Mouse (Mus musculus) kidney, postnatal 0 days (tissue): ENCODE results near the gene Zfp809. TPM values are rescaled to one million over a fixed set of nuclear protein-coding genes. Genes with fewer than 3 reads are reported as not detected.

Experiments
- ATAC-seq: fragments of 200-750 bp; cut with Nextera tagmentation; replicated peaks from 2 replicates; pipeline ENCODE4 v1.8.0; 2017; ENCODE audit warnings: low read depth, moderate number of reproducible peaks, moderate TSS enrichment, moderate library complexity; ENCODE audit not compliant: low FRiP score
- DNase-seq: peaks from one replicate; pipeline ENCODE4 v3.0.0-alpha.2; 2016; ENCODE audit warnings: low spot score
- H3K27ac ChIP-seq: fragments of 300-500 bp; sonication (generic); 2 replicates; pipeline ENCODE4 v1.5.1; 2014; ENCODE audit warnings: mild to moderate bottlenecking
- H3K27me3 ChIP-seq: fragments of 300-500 bp; sonication (generic); 2 replicates; pipeline ENCODE4 v1.6.1; 2014; ENCODE audit warnings: low read length, mixed read lengths; ENCODE audit not compliant: insufficient read depth
- H3K36me3 ChIP-seq: fragments of 300-500 bp; sonication (generic); 2 replicates; pipeline ENCODE4 v1.6.1; 2014; ENCODE audit warnings: low read length, mixed read lengths; ENCODE audit not compliant: insufficient read depth
- H3K4me1 ChIP-seq: fragments of 300-500 bp; sonication (generic); replicated peaks from 2 replicates; pipeline ENCODE4 v1.6.1; 2014; ENCODE audit warnings: antibody characterized with exemption, low read length, mixed read lengths; ENCODE audit not compliant: insufficient read depth
- H3K4me2 ChIP-seq: fragments of 300-500 bp; sonication (generic); 2 replicates; pipeline ENCODE4 v1.6.1; 2014; ENCODE audit warnings: mild to moderate bottlenecking, low read length, moderate library complexity, mixed read lengths
- H3K4me3 ChIP-seq: fragments of 300-500 bp; sonication (generic); replicated peaks from 2 replicates; pipeline ENCODE4 v1.5.1; 2014; ENCODE audit warnings: low read depth, low read length
- H3K9ac ChIP-seq: fragments of 300-500 bp; sonication (generic); 2 replicates; pipeline ENCODE4 v1.6.1; 2014; ENCODE audit warnings: low read depth, low read length
- H3K9me3 ChIP-seq: fragments of 300-500 bp; sonication (generic); replicated peaks from 2 replicates; pipeline ENCODE4 v1.6.1; 2016; ENCODE audit warnings: low read length, inconsistent platforms, mixed read lengths
- CTCF ChIP-seq: IDR thresholded peaks from 2 replicates; pipeline ENCODE4 v1.5.1; 2016; ENCODE audit warnings: antibody characterized with exemption, low read depth, mild to moderate bottlenecking, moderate library complexity
- WGBS: fragments of 180-500 bp; shearing (Covaris S2); extraction: QIAGEN DNeasy Blood & Tissue Kit; methylation state at CpG from one replicate; pipeline ENCODE4 v1.1.7; 2014; 5-methylcytosine and 5-hydroxymethylcytosine counted together
- polyA plus RNA-seq: library from polyadenylated mRNA; unstranded; fragments of >200 nt; fragmentation: Nextera tagmentation; extraction: Ambion mirVana; gene quantifications from 2 replicates; pipeline ENCODE4 v1.2.1, GENCODE M21; 2015

Zfp809 gene
- polyA plus RNA-seq, 1 experiment from 2014 or later: 12.6 TPM

DNA sequence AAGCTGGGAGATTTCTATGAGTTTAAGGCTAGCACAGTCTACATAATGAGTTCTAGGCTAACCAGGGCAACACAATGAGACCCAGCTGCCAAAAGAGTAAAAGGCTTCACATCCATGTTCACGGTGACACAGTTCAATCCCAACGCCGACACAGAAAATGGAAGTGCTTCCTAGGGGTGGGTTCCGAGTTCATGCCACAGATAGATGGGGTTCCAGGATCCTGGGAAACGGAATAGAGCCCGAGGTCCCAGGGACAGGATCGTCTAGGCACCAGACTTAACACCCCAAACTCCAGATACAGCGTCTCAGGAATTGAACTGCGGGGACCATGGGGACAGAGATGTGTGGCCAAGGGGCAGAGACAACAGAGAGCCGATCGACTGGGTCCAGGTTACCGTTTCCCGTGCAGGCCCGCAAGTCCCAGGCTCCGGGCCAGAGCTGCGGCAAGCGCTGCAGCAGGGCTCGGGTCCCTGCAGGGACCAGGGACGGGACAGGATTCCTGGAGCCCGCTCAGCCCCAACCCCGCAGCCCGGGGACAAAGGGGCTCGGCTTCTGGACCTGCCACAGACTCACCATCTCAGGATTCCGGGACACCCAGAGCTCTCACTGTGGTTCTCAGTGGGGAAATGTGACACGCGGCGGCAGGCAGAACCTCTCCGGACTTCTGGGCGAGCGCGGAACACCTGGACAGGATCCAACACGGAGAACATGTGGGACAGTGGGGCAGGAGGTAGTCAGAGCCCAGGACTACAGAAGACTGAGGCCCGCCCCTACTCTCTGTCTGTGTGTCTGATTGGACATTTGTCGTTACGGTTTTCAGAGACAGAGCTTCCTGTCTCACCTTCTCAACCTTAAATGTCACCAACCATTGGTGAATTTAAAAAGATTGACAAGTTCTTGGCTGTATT, 33.9 kb downstream of the Zfp809 start, which contains the start of gene Zfp599:
Zfp599 (minus strand) TSS at position 712 of the 908 bp plus-strand sequence.
- TF ChIP-seq CTCF: no peak
- H3K4me1 ChIP-seq: no peaks in the 10 kb centered on the region
- ATAC-seq (peak; percentile 92), DNase-seq (peak; percentile 81)
- H3K4me3 ChIP-seq: peak within 1 kb of the TSS; percentile 52
- H3K9ac ChIP-seq: peak within 1 kb of the TSS; percentile 76
- no peak within 1 kb of the TSS for H3K27ac ChIP-seq
- peak within 1 kb of the TSS; percentile 80 for H3K4me2 ChIP-seq
- H3K36me3 ChIP-seq: no peaks in the 10 kb centered on the region
- H3K9me3 ChIP-seq: peaks cover 4% of the 10 kb centered on the region
- no peaks in the 10 kb centered on the region for H3K27me3 ChIP-seq
- under 1% methylated on average over 35 of the region's 35 CpGs for WGBS

DNA sequence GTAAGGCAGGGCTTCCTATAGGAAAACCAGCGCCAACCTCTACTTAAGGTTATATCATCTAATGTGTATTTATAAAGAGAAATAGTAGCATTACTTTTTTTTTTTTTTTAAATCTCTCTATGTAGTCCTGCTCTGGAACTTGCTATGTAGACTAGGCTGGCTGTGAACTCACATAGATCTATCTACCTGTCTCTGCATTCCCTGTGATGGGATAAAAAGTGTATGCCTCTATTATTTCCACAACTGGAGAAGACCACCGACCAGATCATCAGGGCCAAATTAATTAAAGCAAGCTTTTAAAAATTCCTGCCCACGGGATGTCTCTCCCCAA, 34.5 kb downstream of the Zfp809 start:
- H3K4me2 ChIP-seq: peak overlapping the region; percentile 80
- no peak for DNase-seq
- H3K9ac ChIP-seq: no peak overlapping the region
- H3K4me1 ChIP-seq: no peaks in the 10 kb centered on the region
- peaks cover 4% of the 10 kb centered on the region for H3K9me3 ChIP-seq
- H3K27ac ChIP-seq: no peak overlapping the region
- H3K36me3 ChIP-seq: no peaks in the 10 kb centered on the region
- 31% methylated on average over 3 of the region's 3 CpGs for WGBS
- ATAC-seq: no peak
- no peaks in the 10 kb centered on the region for H3K27me3 ChIP-seq
- no peak for TF ChIP-seq CTCF
- H3K4me3 ChIP-seq: peak overlapping the region; percentile 52

DNA sequence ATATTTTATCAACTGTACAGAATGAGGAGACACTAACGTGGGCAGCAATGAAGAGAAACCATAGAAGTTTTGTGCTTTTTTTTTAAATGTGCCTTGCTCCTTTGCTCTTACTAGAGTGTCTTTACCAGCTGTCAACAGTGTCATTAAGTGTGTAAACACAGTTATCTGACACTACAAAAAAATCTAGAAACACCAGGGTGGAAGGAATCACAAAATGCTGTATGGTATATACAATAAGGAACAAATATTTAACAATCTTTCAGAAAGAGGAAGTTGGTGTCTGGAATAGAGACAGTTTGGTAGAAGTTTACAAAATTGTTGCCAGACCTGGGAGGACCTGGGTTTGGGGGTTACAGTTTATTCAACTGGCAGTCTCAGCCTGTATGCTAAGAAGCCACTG, 36.1 kb downstream of the Zfp809 start:
- Histone ChIP-seq H3K27me3 (no peaks in the 10 kb centered on the region), H3K27ac (no peak overlapping the region), H3K4me3 (no peak overlapping the region), H3K4me2 (no peak overlapping the region), H3K9ac (no peak overlapping the region), H3K4me1 (no peaks in the 10 kb centered on the region), H3K9me3 (no peaks in the 10 kb centered on the region), H3K36me3 (no peaks in the 10 kb centered on the region)
- ATAC-seq (no peak), DNase-seq (no peak)
- TF ChIP-seq CTCF: no peak
- 70% methylated on average over 1 of the region's 1 CpGs for WGBS

DNA sequence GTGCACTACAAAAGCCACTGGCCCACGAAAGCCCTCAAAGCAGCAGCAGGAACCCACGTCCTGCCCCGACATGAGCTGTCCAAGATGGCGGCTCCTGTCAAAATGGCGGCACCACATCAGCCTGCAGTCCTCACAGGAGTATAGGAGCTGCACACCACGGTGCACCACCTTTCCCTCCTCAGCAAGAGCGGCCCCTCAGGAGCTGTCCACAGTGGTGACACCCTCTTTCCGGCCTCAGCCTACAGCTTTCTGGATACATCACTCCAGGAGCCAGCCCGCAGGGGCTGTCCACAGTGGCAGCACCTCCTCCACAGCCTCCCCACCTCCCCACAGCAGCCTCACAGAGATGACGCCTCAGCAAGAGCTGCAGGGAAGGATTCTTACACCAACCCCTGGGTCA, 37.1 kb downstream of the Zfp809 start:
- Histone ChIP-seq H3K4me3 (no peak overlapping the region), H3K27ac (no peak overlapping the region), H3K4me2 (no peak overlapping the region), H3K9me3 (no peaks in the 10 kb centered on the region), H3K4me1 (no peaks in the 10 kb centered on the region), H3K36me3 (no peaks in the 10 kb centered on the region), H3K27me3 (no peaks in the 10 kb centered on the region), H3K9ac (no peak overlapping the region)
- no peak for ATAC-seq
- no peak for DNase-seq
- TF ChIP-seq CTCF: no peak
- 82% methylated on average over 10 of the region's 10 CpGs for WGBS

DNA sequence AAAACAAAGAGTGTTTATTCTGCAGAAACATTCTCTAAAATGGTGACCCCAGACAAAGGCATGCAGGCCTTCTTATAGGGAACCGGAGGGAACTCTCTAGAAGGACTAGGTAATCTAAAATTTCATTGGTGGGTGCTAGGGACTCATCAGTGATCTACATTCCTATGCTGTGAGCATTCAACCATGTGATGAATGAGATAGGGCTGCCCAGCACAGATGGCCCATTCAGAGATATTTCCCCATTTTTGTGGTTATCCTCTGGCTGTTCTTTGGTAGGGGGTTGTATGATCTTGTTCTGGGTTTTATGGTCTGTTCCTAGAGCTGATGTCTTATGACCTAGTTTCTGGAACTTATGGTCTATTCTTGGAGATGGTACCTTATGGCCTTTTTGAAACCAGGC, 43.4 kb downstream of the Zfp809 start:
- Histone ChIP-seq H3K4me1 (no peaks in the 10 kb centered on the region), H3K36me3 (no peaks in the 10 kb centered on the region), H3K9me3 (no peaks in the 10 kb centered on the region), H3K9ac (no peak overlapping the region), H3K27ac (no peak overlapping the region), H3K4me2 (no peak overlapping the region), H3K4me3 (no peak overlapping the region), H3K27me3 (no peaks in the 10 kb centered on the region)
- ATAC-seq (no peak), DNase-seq (no peak)
- 100% methylated on average over 1 of the region's 1 CpGs for WGBS
- TF ChIP-seq CTCF: no peak

DNA sequence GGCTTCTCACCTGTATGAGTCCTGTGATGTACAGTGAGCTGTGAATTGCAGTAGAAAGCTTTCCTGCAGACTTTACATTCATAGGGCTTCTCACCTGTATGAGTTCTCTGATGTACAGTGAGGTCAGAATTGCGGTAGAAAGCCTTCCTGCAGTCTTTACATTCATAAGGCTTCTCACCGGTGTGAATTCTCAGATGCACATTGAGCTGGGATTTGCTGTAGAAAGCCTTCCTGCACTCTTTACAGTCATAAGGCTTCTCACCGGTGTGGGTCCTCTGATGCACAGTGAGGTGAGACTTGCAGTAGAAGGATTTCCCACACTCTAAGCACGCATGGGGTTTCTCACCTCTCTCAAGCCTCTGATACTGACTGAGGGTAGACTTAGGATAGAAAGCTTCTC, 53.2 kb downstream of the Zfp809 start:
- H3K36me3 ChIP-seq: peaks cover 71% of the 10 kb centered on the region
- no peaks in the 10 kb centered on the region for H3K4me1 ChIP-seq
- H3K9ac ChIP-seq: no peak overlapping the region
- H3K27ac ChIP-seq: no peak overlapping the region
- DNase-seq: no peak
- no peak for ATAC-seq
- 94% methylated on average over 4 of the region's 4 CpGs for WGBS
- peaks cover 44% of the 10 kb centered on the region for H3K9me3 ChIP-seq
- no peak overlapping the region for H3K4me3 ChIP-seq
- H3K27me3 ChIP-seq: no peaks in the 10 kb centered on the region
- H3K4me2 ChIP-seq: no peak overlapping the region
- TF ChIP-seq CTCF: no peak

Other genes with a start within 250 kb of the Zfp809 start
- 26.8 and 29.2 TPM in 2 replicates for gene Rgl3, start 236.3 kb upstream of the Zfp809 start, polyA plus RNA-seq
- 1.2 and 1.4 TPM in 2 replicates for gene Ccdc151, start 223.1 kb upstream of the Zfp809 start, polyA plus RNA-seq
- gene Prkcsh, start 222.9 kb upstream of the Zfp809 start, polyA plus RNA-seq: 79.6 and 92.8 TPM in 2 replicates
- gene Elavl3, start 173.7 kb upstream of the Zfp809 start, polyA plus RNA-seq: 0.05 and 0.12 TPM in 2 replicates
- not detected in 2 replicates for gene Gm49318, start 154.5 kb upstream of the Zfp809 start, polyA plus RNA-seq
- gene Zfp653, start 154.3 kb upstream of the Zfp809 start, polyA plus RNA-seq: 8.3 and 8.9 TPM in 2 replicates
- 56.2 and 61.3 TPM in 2 replicates for gene Ecsit, start 140.3 kb upstream of the Zfp809 start, polyA plus RNA-seq
- 27.9 and 30.8 TPM in 2 replicates for gene Cnn1, start 126.5 kb upstream of the Zfp809 start, polyA plus RNA-seq
- 160 and 172 TPM in 2 replicates for gene Elof1, start 108.5 kb upstream of the Zfp809 start, polyA plus RNA-seq
- gene Acp5, start 90.0 kb upstream of the Zfp809 start, polyA plus RNA-seq: 6.2 and 6.3 TPM in 2 replicates
- 102 and 111 TPM in 2 replicates for gene Pigyl, start 68.9 kb upstream of the Zfp809 start, polyA plus RNA-seq
- 0.11 and 0.18 TPM in 2 replicates for gene Zfp872, start 37.6 kb upstream of the Zfp809 start, polyA plus RNA-seq
- gene Zfp599, start 34.2 kb downstream of the Zfp809 start, polyA plus RNA-seq: 3.1 and 3.3 TPM in 2 replicates
- gene Zfp810, start 81.9 kb downstream of the Zfp809 start, polyA plus RNA-seq: 16.9 and 18.2 TPM in 2 replicates
- 15.3 and 17.7 TPM in 2 replicates for gene Anln, start 163.5 kb downstream of the Zfp809 start, polyA plus RNA-seq
- 2.1 and 2.9 TPM in 2 replicates for gene 9530077C05Rik, start 185.8 kb downstream of the Zfp809 start, polyA plus RNA-seq
- not detected in 2 replicates for gene Gm17545, start 228.6 kb downstream of the Zfp809 start, polyA plus RNA-seq
- gene Rp9, start 244.0 kb downstream of the Zfp809 start, polyA plus RNA-seq: 76.7 and 82.6 TPM in 2 replicates